Mouse (Mus musculus) skeletal muscle tissue, adult 2 months (tissue): ENCODE measurements around the gene Aspg.

Experiments used
- DNase-seq: peaks from one replicate; pipeline ENCODE4 v3.0.0-alpha.2; 2012; ENCODE audit warnings: low read depth, low spot score

Aspg gene

GRCm38 (mm10) chr12:112106541-112106971 is at the start of gene Aspg:
Aspg (plus strand) TSS chr12:112106679.
- DNase-seq: no peak

- no peak for DNase-seq
Measured at GRCm38 (mm10) chr12:112077651-112078050, 28.8 kb upstream of the Aspg start.

DNA sequence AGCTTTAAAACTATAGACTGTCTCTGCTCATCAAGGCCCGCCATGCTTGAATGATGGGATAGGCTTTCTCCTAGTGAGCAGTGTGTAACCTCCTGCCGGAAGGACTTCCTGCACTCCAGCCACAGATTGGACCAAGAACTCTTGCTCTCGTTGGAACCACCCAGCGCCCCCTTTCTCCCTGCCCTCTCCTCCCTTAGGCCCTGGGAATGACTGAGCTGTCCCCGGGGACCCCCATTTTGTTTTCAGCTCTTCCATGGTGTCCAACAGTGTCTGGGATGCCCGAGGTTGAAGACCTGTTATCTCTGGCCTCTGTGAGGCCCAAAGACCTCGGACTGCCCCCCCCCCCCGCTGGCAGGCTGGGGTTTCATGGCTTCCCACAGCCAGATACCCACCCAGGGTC is 26.6 kb upstream of the Aspg start:
- DNase-seq: no peak

GRCm38 (mm10) chr12:112080911-112081310 is 25.6 kb upstream of the Aspg start:
- no peak for DNase-seq

DNA sequence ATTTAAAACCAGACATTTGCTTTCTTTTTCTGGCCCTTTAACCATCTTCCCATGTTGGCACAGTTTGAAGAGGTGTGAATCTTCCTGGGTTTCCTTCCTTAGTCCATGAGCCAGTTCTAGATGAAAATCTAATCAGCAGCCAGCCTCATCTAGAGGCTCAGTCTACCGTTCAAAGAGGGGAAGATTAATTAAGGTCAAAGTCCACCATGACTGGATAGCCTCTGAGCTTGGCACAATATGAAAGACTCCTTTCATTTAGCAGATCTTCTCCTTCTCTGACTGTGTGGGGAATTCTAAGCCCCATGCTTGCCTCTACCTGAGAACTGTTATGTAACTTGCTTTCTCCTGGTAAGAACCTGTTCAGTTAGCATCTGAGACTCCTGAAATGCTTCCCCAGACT is 24.2 kb upstream of the Aspg start:
- no peak for DNase-seq

GRCm38 (mm10) chr12:112086250-112086649 is 20.2 kb upstream of the Aspg start:
- DNase-seq: no peak

GRCm38 (mm10) chr12:112086726-112087125 is 19.8 kb upstream of the Aspg start:
- no peak for DNase-seq

- DNase-seq: no peak
Measured at GRCm38 (mm10) chr12:112088609-112089324, 17.7 kb upstream of the Aspg start.

- DNase-seq: peak; percentile 38
Measured at GRCm38 (mm10) chr12:112091054-112091453, 15.4 kb upstream of the Aspg start.

GRCm38 (mm10) chr12:112094261-112094880 is 12.1 kb upstream of the Aspg start:
- no peak for DNase-seq

- DNase-seq: peak; percentile 79
Measured at GRCm38 (mm10) chr12:112096051-112096732, 10.3 kb upstream of the Aspg start.

- no peak for DNase-seq
Measured at GRCm38 (mm10) chr12:112096733-112097117, 9.8 kb upstream of the Aspg start.

- no peak for DNase-seq
Measured at GRCm38 (mm10) chr12:112100106-112100505, 6.4 kb upstream of the Aspg start.

GRCm38 (mm10) chr12:112101045-112101444 is 5.4 kb upstream of the Aspg start:
- DNase-seq: no peak

GRCm38 (mm10) chr12:112103179-112103578 is 3.3 kb upstream of the Aspg start:
- DNase-seq: no peak

DNA sequence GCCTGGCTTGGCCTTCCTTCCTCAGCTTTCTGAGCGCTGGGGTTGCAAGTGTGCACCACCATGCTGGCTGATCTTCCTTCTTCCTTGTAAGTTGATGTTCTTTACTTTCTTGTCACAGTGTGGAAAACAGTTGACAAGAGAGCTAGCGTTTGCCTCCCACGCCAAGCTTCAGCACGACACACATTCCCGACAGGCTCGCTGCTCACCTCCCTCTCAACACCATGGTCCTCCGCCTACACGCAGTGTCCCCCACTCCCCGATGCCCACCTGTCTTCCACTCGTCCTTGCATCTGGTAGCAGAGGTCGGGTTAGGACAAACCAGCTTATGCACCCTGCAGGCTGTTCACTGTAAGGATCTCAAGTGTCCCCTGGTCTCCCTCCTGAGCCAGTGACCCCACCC is 1.6 kb upstream of the Aspg start:
- DNase-seq: no peak

- DNase-seq: no peak
Measured at GRCm38 (mm10) chr12:112107685-112108084, 1.2 kb downstream of the Aspg start.

GRCm38 (mm10) chr12:112108696-112109445 is 2.4 kb downstream of the Aspg start:
- DNase-seq: no peak

DNA sequence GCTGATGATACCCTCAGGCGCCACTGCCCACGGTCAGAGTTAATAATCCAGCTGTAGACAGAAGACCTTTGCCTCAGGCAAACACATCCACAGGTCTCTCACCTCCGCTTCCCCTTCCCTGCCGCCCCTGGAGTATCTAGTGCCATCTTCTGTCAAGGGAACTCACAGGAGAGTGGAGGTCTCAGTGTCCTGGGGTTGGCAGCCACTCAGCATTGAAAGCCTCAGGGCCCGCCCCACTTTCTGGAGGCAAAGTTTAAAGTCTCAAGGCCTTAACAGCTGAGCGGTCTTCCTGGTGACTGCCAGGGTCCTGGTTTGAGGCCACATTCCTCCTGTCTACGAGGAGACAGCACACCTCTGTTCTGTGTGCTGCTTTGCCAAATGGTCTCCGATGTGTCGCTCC is 3.2 kb downstream of the Aspg start:
- DNase-seq: no peak

DNA sequence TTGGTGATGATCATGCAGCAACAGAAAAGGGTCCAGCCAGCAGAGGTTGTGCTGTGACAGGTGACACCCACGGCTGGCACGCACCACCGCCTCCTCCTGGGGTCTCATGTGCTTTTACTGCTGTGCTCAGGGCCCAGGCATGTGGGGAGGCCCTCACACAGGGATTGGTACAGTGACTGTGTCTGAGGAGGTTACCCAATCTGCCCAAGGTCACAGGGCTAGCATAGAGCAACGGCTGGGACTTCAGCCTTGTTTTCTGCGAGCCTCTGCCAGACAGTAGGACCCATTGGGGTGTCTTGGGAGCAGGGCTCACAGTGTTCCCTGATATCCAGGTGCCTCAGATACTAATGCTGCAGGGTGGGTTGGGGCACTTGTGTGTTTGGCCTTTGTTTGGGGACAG is 4.8 kb downstream of the Aspg start:
- no peak for DNase-seq

- DNase-seq: no peak
Measured at GRCm38 (mm10) chr12:112112235-112112634, 5.8 kb downstream of the Aspg start.
